Mouse (Mus musculus): Measurements from ENCODE around the gene Dnah8. TPM values are rescaled to one million over a fixed set of nuclear protein-coding genes. Genes with fewer than 3 reads are reported as not detected.
A peak's percentile ranks its signal among the peaks of the same experiment; 100 is the strongest.

Dnah8 gene
- total RNA-seq, 1 experiment from 2014 or later = 21.6 TPM

- no peak for ATAC-seq (ENCODE audit: extremely low read depth, insufficient number of reproducible peaks, low FRiP score, poor library complexity, severe bottlenecking)
Measured at GRCm38 (mm10) chr17:30648770-30649169, 24.6 kb downstream of the Dnah8 start.

- no peak for ATAC-seq (ENCODE audit: extremely low read depth, insufficient number of reproducible peaks, low FRiP score, poor library complexity, severe bottlenecking)
Measured at GRCm38 (mm10) chr17:30653010-30653409, 28.9 kb downstream of the Dnah8 start.

GRCm38 (mm10) chr17:30657530-30658151 lies 33.5 kb downstream of the Dnah8 start:
- no peak for ATAC-seq (ENCODE audit: extremely low read depth, insufficient number of reproducible peaks, low FRiP score, poor library complexity, severe bottlenecking)

- no peak for ATAC-seq (ENCODE audit: extremely low read depth, insufficient number of reproducible peaks, low FRiP score, poor library complexity, severe bottlenecking)
Measured at GRCm38 (mm10) chr17:30658152-30658544, 34.0 kb downstream of the Dnah8 start.

GRCm38 (mm10) chr17:30662131-30662530 lies 38.0 kb downstream of the Dnah8 start:
- ATAC-seq (ENCODE audit: extremely low read depth, insufficient number of reproducible peaks, low FRiP score, poor library complexity, severe bottlenecking) = no peak

- no peak for ATAC-seq (ENCODE audit: extremely low read depth, insufficient number of reproducible peaks, low FRiP score, poor library complexity, severe bottlenecking)
Measured at GRCm38 (mm10) chr17:30663170-30663569, 39.0 kb downstream of the Dnah8 start.

GRCm38 (mm10) chr17:30664856-30665255 lies 40.7 kb downstream of the Dnah8 start:
- no peak for ATAC-seq (ENCODE audit: extremely low read depth, insufficient number of reproducible peaks, low FRiP score, poor library complexity, severe bottlenecking)

GRCm38 (mm10) chr17:30672556-30672955 lies 48.4 kb downstream of the Dnah8 start:
- no peak for ATAC-seq (ENCODE audit: extremely low read depth, insufficient number of reproducible peaks, low FRiP score, poor library complexity, severe bottlenecking)

- no peak for ATAC-seq (ENCODE audit: extremely low read depth, insufficient number of reproducible peaks, low FRiP score, poor library complexity, severe bottlenecking)
Measured at GRCm38 (mm10) chr17:30673023-30673422, 48.9 kb downstream of the Dnah8 start.

- ATAC-seq (ENCODE audit: extremely low read depth, insufficient number of reproducible peaks, low FRiP score, poor library complexity, severe bottlenecking) = no peak
Measured at GRCm38 (mm10) chr17:30675021-30675740, 51.0 kb downstream of the Dnah8 start.

- no peak for ATAC-seq (ENCODE audit: extremely low read depth, insufficient number of reproducible peaks, low FRiP score, poor library complexity, severe bottlenecking)
Measured at GRCm38 (mm10) chr17:30678523-30678922, 54.4 kb downstream of the Dnah8 start.

GRCm38 (mm10) chr17:30679612-30680011 lies 55.5 kb downstream of the Dnah8 start:
- ATAC-seq (ENCODE audit: extremely low read depth, insufficient number of reproducible peaks, low FRiP score, poor library complexity, severe bottlenecking) = no peak

GRCm38 (mm10) chr17:30681604-30682003 lies 57.5 kb downstream of the Dnah8 start:
- peak; percentile 69; the same call in 1 of the 2 replicates for ATAC-seq (ENCODE audit: extremely low read depth, insufficient number of reproducible peaks, low FRiP score, poor library complexity, severe bottlenecking)

GRCm38 (mm10) chr17:30690181-30690580 lies 66.0 kb downstream of the Dnah8 start:
- ATAC-seq (ENCODE audit: extremely low read depth, insufficient number of reproducible peaks, low FRiP score, poor library complexity, severe bottlenecking) = no peak

GRCm38 (mm10) chr17:30691481-30691880 lies 67.3 kb downstream of the Dnah8 start:
- ATAC-seq (ENCODE audit: extremely low read depth, insufficient number of reproducible peaks, low FRiP score, poor library complexity, severe bottlenecking) = no peak

GRCm38 (mm10) chr17:30694281-30694680 lies 70.1 kb downstream of the Dnah8 start:
- no peak for ATAC-seq (ENCODE audit: extremely low read depth, insufficient number of reproducible peaks, low FRiP score, poor library complexity, severe bottlenecking)

- ATAC-seq (ENCODE audit: extremely low read depth, insufficient number of reproducible peaks, low FRiP score, poor library complexity, severe bottlenecking) = no peak
Measured at GRCm38 (mm10) chr17:30714732-30715131, 90.6 kb downstream of the Dnah8 start.

- ATAC-seq (ENCODE audit: extremely low read depth, insufficient number of reproducible peaks, low FRiP score, poor library complexity, severe bottlenecking) = no peak
Measured at GRCm38 (mm10) chr17:30718197-30718596, 94.0 kb downstream of the Dnah8 start.

- ATAC-seq (ENCODE audit: extremely low read depth, insufficient number of reproducible peaks, low FRiP score, poor library complexity, severe bottlenecking) = no peak
Measured at GRCm38 (mm10) chr17:30719031-30719430, 94.9 kb downstream of the Dnah8 start.

GRCm38 (mm10) chr17:30727788-30728187 lies 103.6 kb downstream of the Dnah8 start:
- no peak for ATAC-seq (ENCODE audit: extremely low read depth, insufficient number of reproducible peaks, low FRiP score, poor library complexity, severe bottlenecking)

- no peak for ATAC-seq (ENCODE audit: extremely low read depth, insufficient number of reproducible peaks, low FRiP score, poor library complexity, severe bottlenecking)
Measured at GRCm38 (mm10) chr17:30732736-30733135, 108.6 kb downstream of the Dnah8 start.
